Mouse (Mus musculus) layer of hippocampus, adult 8-10 months (tissue): Measurements from ENCODE around the gene Cfap206. TPM values are rescaled to one million over a fixed set of nuclear protein-coding genes. Genes with fewer than 3 reads are reported as not detected.
"Not testable (repeated sequence)": the region's sequence is repeated elsewhere in the genome, so short reads cannot be mapped to it uniquely, and the experiment has no call there.

Source experiments
- DNase-seq, 2 experiments: peaks; one replicate each; pipeline ENCODE4 v3.0.0; 2022; ENCODE audit warnings: low spot score in 2 of 2
- total RNA-seq, 4 experiments: library from RNA; stranded (reverse); gene quantifications; 2 replicates each; pipeline ENCODE4 v1.2.4; 2022

Cfap206 gene
- total RNA-seq: 1 to 10 TPM; 1.1 to 1.4 (median 1.3) TPM

- DNase-seq: peak in 1 of 2 experiments; percentile 5
Measured at GRCm38 (mm10) chr4:34729851-34730341, at the start of gene Cfap206. TSS of gene Cfap206 (minus strand) at chr4:34730206.

- peak; percentile 76 to 89 for DNase-seq
Measured at GRCm38 (mm10) chr4:34777677-34778527, 47.9 kb upstream of the Cfap206 start, which contains the start of gene Smim8. TSS of gene Smim8 (minus strand) at chr4:34778423.

DNA sequence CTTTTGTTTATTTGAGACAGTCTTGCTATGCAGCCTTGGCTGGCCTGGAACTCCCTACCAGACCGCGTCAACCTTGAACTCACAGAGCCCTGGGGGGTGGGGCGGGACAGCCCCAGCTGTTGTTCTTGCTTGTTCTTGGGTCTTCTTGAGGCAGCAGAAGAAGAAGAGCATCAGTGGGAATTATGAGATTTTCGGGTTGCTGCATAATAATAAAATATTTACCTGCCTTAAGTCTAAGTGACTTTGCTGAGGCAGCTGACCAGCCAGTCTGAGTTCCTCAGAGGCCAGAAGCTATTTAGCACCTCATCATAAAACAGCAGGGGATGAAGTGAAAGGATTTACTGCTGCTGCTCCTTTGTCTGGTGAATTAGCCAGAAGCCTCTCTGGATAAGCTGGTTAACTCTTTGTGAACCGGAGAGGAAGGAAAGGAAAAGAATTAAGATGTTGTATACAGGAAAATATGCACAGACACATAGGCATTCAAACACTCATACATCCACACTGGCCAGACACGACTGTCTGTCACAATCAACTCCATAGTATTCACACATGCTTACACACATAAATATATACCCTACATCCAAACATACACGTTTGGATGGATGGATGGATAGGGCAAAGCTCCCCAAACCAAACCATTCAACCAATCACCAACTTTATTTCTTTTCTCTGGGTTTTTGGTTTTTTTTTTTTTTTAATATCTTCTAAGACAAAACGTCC lies 41.8 kb upstream of the Cfap206 start:
- DNase-seq: no peak

GRCm38 (mm10) chr4:34756163-34756562 lies 26.2 kb upstream of the Cfap206 start, which contains the start of gene Gm136:
TSS of gene Gm136 (minus strand) at chr4:34756263.
- DNase-seq: no peak

DNA sequence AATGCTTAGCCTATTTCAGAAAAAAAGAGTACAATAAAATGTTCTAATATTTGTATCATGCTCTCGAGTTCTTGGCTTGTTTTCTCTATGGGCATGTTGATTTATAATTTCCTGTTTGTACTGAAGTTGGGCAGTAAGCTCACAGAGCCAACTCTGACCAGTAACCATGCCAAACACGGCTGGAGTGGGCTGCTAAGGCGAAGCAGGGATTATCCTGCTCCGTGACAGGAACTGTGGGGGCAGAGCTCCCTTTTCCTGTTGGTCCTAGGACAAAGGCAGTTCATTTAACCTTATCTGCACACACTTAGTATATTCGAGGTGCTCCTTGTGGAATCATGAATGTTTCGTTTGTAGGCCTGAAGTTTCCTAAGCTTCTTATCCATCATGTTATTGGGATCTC lies 19.2 kb upstream of the Cfap206 start:
- DNase-seq: no peak

GRCm38 (mm10) chr4:34734461-34734860 lies 4.5 kb upstream of the Cfap206 start:
- no peak for DNase-seq

DNA sequence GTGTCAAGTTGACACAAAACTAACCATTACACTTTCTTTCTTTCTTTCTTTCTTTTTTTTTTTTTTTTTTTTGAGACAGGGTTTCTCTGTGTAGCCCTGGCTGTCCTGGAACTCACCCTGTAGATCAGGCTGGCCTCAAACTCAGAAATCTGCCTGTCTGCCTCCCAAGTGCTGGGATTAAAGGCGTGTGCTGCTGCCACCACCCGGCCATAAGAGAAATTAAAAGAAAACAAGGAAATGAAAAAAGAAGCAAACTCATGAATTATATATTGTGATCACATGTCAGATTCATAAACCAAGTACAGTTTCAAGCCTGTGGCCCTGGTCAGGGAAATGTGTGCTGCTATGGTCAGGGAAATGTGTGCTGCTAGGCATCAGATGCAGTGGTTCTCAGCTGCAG lies 3.4 kb upstream of the Cfap206 start:
- not testable (repeated sequence) for DNase-seq

DNA sequence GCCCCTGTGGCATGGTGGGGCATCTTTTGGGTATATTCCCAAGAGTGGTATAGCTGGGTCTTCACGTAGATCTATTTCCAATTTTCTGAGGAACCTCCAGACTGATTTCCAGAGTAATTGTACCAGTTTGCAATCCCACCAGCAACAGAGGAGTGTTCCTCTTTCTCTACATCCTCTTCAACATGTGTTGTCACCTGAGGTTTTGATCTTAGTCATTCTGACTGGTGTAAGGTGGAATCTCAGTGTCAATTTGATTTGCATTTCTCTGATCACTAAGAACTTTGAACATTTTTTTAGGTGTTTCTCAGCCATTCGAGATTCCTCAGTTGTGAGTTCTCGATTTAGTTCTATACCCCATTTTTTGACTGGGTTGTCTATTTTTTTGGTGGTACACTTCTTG lies 4.3 kb downstream of the Cfap206 start:
- DNase-seq: not testable (repeated sequence)

GRCm38 (mm10) chr4:34724306-34724705 lies 5.7 kb downstream of the Cfap206 start:
- DNase-seq: no peak

DNA sequence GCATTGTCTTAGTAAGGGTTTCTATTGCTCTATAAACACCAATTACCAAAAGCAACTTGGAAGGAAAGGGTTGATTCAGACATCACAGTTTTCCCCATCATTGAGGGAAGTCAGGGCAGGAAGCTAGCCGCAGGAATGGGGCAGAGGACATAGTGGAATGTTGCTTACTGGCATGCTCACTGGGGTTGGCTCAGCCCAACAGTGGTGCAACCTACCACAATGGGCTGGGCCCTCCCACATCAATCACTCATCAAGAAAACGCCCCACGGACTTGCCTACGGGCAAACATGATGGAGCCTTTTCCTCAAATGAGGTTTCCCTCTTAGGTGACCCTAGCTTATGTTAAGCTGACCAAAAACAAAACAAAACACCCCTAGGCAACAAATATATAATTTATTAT lies 6.8 kb downstream of the Cfap206 start:
- DNase-seq: no peak

GRCm38 (mm10) chr4:34720127-34720895 lies 9.7 kb downstream of the Cfap206 start:
- no peak for DNase-seq

DNA sequence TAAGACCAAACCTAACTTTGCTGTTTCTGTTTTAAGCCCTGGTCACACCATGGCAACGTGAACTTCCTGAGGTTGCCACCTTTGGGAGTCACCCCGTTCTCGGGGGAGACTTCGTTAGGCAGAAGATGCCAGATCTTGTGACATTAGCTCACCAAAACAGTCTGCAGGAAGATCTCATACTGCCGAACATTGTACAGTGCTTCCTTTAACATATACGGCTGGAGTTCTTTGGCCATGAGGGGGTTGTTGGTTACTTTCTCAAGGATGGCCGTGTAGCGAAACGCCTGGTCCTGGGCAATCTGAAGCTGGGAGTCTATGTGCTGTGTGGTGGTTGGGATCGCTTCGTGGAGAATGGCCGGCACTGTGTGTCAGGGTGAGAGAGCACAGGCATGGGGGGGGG lies 10.6 kb downstream of the Cfap206 start:
- DNase-seq: no peak

- no peak for DNase-seq
Measured at GRCm38 (mm10) chr4:34715062-34715461, 14.9 kb downstream of the Cfap206 start.

DNA sequence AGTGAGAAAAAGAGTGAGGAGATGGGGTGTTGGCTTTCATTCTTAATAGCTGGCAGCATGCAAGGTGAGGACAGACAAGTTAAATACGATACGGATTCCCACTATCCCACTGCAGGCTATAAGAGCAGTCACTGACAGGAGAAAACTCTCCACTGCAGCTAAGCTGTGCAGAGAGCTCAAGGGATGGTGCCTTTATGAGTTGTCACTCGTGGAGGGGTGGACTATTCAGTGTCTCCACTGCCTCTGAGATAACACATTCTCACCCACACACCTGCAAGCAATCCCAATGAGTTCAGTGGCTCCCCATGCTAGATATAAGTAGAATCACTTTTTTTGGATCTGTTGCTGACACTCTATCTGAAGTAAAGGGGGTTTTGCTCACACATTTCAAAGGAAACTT lies 21.9 kb downstream of the Cfap206 start:
- no peak for DNase-seq

GRCm38 (mm10) chr4:34707248-34707647 lies 22.8 kb downstream of the Cfap206 start:
- no peak for DNase-seq

- no peak for DNase-seq
Measured at GRCm38 (mm10) chr4:34703029-34703428, 27.0 kb downstream of the Cfap206 start.

DNA sequence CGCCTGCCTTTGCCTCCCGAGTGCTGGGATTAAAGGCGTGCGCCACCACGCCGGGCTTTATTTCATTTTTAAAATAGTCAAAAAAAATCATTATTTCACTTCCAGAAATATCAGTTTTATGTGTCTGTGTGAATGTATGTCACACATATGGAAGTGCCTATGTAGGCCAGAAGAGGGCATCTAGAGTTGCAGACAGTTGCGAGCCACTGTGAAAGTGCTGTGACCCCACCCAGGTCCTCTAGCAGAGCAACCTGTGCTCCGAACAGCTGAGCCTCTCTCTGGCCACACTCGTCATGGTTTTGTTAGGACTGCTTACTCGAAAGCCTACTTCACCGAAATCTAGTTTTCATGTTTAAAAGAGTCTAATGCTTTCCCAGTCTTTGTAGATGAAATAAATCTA lies 27.8 kb downstream of the Cfap206 start:
- DNase-seq: no peak

DNA sequence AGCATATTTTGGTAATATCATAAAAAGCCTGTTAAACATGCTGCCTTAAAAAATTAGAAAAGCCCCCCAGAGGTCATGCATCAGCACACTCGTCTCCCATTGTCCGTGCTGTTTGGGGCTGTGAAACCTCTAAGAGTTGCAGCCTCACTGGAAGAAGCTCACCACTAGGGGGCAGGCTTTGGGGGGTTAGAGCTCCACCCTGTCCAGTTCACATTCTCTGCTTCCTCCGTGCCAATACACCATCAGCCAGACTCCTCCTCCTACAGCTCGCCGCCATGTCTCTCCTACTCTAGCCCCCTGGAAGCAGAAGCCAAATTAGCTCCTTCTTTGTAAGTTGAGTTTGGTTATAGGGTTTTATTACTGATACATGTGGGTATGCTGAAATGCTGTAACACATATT lies 28.5 kb downstream of the Cfap206 start:
- no peak for DNase-seq

DNA sequence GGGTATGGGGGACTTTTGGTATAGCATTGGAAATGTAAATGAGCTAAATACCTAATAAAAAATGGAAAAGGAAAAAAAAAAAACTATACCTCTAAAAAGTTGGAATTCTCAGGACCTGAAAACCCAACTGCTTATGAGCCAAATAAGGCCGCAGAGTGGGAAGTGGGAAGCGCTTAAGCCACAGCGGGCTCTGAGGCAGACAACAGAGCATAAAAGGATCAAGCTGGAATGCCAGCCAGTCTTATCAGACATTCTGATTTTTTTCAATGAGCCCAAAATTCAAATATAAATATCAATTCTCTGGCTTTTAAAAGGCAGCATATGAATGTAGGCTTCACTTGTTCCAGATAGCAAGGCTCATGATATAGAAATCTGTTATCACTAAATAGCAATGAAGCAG lies 42.0 kb downstream of the Cfap206 start:
- no peak for DNase-seq

GRCm38 (mm10) chr4:34686874-34687567 lies 43.0 kb downstream of the Cfap206 start, which contains the start of gene Slc35a1:
TSS of gene Slc35a1 (minus strand) at chr4:34687438.
- DNase-seq: peak; percentile 91 to 93

DNA sequence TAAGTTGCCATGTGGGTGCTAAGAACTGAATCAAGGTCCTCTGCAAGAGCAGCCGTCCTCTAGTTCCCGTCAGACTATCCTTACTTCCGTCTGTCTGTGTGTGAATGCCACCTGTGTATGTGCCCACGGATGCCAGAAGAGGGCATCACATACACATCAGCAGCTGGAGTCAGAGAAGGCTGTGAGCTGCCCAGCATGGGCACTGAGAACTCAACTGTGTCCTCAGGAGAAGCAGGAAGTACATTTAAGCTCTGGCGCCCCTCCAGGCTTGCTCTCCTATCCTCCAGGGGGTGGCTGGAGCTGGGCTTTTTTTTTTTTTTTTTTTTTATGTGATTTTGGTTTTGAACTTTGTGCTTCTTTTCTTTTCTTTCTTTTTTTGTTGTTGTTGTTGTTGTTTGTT lies 49.5 kb downstream of the Cfap206 start:
- DNase-seq: no peak
